Mouse (Mus musculus) testis, adult 2 months (tissue): ENCODE data around the gene Rsad2.

Experiments
- CTCF ChIP-seq: fragments of 200-500 bp; IDR thresholded peaks from 2 replicates; pipeline ENCODE4 v1.5.1; 2012; ENCODE audit warnings: low read depth, mild to moderate bottlenecking, inconsistent platforms, low read length, moderate library complexity; ENCODE audit not compliant: control insufficient read depth, insufficient read depth, insufficient replicate concordance
- POLR2A ChIP-seq: fragments of 200-500 bp; IDR thresholded peaks from 2 replicates; pipeline ENCODE4 v1.6.1; 2012; ENCODE audit warnings: low read depth, mild to moderate bottlenecking, inconsistent platforms, low read length, moderate library complexity; ENCODE audit not compliant: control insufficient read depth

- TF ChIP-seq POLR2A (no peak), CTCF (no peak)
These were observed 32.5 kb upstream of the Rsad2 start for GRCm38 (mm10) chr12:26488617-26489274.
